ENCODE assay signal across 20 mouse cellular contexts in the genomic region with DNA sequence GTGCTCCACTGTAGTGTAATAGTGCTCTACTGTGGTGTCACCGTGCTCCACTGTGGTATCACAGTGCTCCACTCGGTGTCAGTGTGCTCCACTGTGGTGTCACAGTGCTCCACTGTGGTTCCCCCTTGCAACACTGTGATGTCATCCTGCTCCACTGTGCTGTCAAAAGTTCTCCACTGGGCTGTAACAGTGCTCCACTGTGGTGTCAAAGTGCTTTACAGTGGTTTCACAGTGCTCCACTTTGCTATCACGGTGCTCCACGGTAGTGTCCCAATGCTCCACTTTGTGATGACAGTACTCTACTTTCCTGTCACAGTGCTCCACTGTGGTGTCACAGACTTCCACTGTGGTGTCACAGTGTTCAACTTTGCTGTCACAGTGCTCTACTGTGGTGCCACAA.
DNase-seq lines count a peak whose midpoint lies in the region; ATAC-seq lines count a peak whose summit lies in the region.
"Had no signal": no experiment of that assay in that cellular context is flagged by ENCODE, and none has a peak within 500 bp of the region (broad histone marks: within the 10 kb centered on the region; RNA-seq: fewer than 3 reads in every experiment).

No protein-coding gene starts in this region.

- 88% methylated on average over 4 of the region's 4 CpGs for WGBS in limb, embryonic 11.5 days
- WGBS in limb, embryonic 10.5 days: 84% methylated on average over 4 of the region's 4 CpGs

- no peaks in the 10 kb centered on the region for H3K36me3 ChIP-seq in limb, embryonic 11.5 days (ENCODE audit: control insufficient read depth, insufficient read depth, low read length)
- no peaks in the 10 kb centered on the region for H3K36me3 ChIP-seq in limb, embryonic 10.5 days
- H3K36me3 ChIP-seq: embryonic facial prominence, embryonic 15.5 days; limb, embryonic 13.5 days had no signal

- no peak for ATAC-seq in limb, embryonic 11.5 days (ENCODE audit: insufficient number of reproducible peaks, low FRiP score, low TSS enrichment, low read depth)
- 0 out of 2 replicates have a peak, but pooled peaks have one; percentile 2 for ATAC-seq in erythroblast, adult 5-6 weeks (replicated peaks; ENCODE audit: low FRiP score, poor library complexity, severe bottlenecking)
- ATAC-seq: forebrain, embryonic 13.5 days had no signal

- DNase-seq in heart, adult 11 months: peak; percentile 60
- DNase-seq in heart, adult 9 months (ENCODE audit: low spot score in 2 of 2): no peak
- peak; percentile 16 for DNase-seq in limb, embryonic 11.5 days (ENCODE audit: low spot score)
- no peak for DNase-seq in limb, embryonic 10.5 days (ENCODE audit: low spot score)
- DNase-seq in spleen, adult 18-20 months: peak; percentile 0 to 2
- no peak for DNase-seq in spleen, postnatal 36 days (ENCODE audit: low spot score in 2 of 2)
- no peak for DNase-seq in cerebellum, postnatal 10 days
- DNase-seq: cerebellum, postnatal 14 days; embryo, embryonic 11 days; gastrocnemius, postnatal 36 days; kidney, adult 2 months; layer of hippocampus, adult 9-11 months; lung, adult 18-20 months; lung, postnatal 4 days; midbrain, embryonic 14.5 days had no signal

- H3K4me3 ChIP-seq in limb, embryonic 11.5 days (ENCODE audit: low read depth, low read length): no peak overlapping the region
- no peak overlapping the region for H3K4me3 ChIP-seq in limb, embryonic 10.5 days
- H3K4me3 ChIP-seq: embryonic facial prominence, embryonic 15.5 days; forebrain, embryonic 13.5 days; limb, embryonic 13.5 days had no signal

- H3K9ac ChIP-seq in limb, embryonic 11.5 days (ENCODE audit: low read length): no peak overlapping the region
- H3K9ac ChIP-seq: embryonic facial prominence, embryonic 15.5 days; forebrain, embryonic 13.5 days; limb, embryonic 13.5 days had no signal

- H3K4me1 ChIP-seq in limb, embryonic 11.5 days (ENCODE audit: control insufficient read depth, insufficient read depth, low read length): no peaks in the 10 kb centered on the region
- no peaks in the 10 kb centered on the region for H3K4me1 ChIP-seq in limb, embryonic 10.5 days
- H3K4me1 ChIP-seq: embryonic facial prominence, embryonic 15.5 days; forebrain, embryonic 13.5 days; limb, embryonic 13.5 days had no signal

- H3K27me3 ChIP-seq in limb, embryonic 11.5 days (ENCODE audit: control insufficient read depth, insufficient read depth, low read length): no peaks in the 10 kb centered on the region
- no peaks in the 10 kb centered on the region for H3K27me3 ChIP-seq in limb, embryonic 10.5 days (ENCODE audit: low read depth, poor library complexity, severe bottlenecking)
- H3K27me3 ChIP-seq: CH12.LX; embryonic facial prominence, embryonic 15.5 days; forebrain, embryonic 13.5 days; limb, embryonic 13.5 days had no signal

- no peaks in the 10 kb centered on the region for H3K9me3 ChIP-seq in limb, embryonic 11.5 days (ENCODE audit: control insufficient read depth, low read length)
- no peaks in the 10 kb centered on the region for H3K9me3 ChIP-seq in limb, embryonic 10.5 days (replicated peaks)
- H3K9me3 ChIP-seq: embryonic facial prominence, embryonic 15.5 days; forebrain, embryonic 13.5 days; limb, embryonic 13.5 days had no signal

- no peak overlapping the region for H3K27ac ChIP-seq in limb, embryonic 11.5 days (replicated peaks; ENCODE audit: low read depth, low read length)
- H3K27ac ChIP-seq in limb, embryonic 10.5 days: no peak overlapping the region
- H3K27ac ChIP-seq: embryonic facial prominence, embryonic 15.5 days; forebrain, embryonic 13.5 days; limb, embryonic 13.5 days had no signal

- no peak overlapping the region for H3K4me2 ChIP-seq in limb, embryonic 11.5 days (ENCODE audit: low read depth, severe bottlenecking)
- H3K4me2 ChIP-seq: embryonic facial prominence, embryonic 15.5 days; forebrain, embryonic 13.5 days; limb, embryonic 13.5 days had no signal

Comparison
In these comparisons a context has a peak if more than half of its experiments do, and no peak if none do; other contexts are left out.
1. DNase-seq: peak in heart, adult 11 months (single experiment), limb, embryonic 11.5 days (single experiment) and spleen, adult 18-20 months (2 of 2); none in heart, adult 9 months (0 of 2), limb, embryonic 10.5 days (single experiment), spleen, postnatal 36 days (0 of 2) and cerebellum, postnatal 10 days (0 of 2).